Comparison of ENCODE assay signal across 21 mouse cellular contexts in the genomic region with DNA sequence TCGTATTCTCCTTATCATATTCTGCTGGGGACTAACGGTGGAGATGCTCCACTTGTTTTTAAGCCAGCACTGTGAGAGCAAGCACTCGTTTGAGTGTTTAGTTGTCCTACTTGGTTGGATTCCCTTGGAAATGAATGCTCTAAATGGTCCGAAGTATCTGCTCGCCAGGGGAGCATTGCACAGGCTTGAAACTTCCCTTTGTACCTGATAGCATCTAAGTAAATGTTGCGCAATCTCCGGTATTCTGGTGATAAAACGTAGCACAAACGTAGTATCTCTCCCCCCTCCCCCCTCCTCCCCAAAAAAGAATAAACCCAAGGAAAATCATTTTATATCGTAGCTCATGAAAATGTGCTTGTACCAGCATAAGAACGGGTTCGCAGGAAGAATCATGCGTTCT. TPM values are rescaled to one million over a fixed set of nuclear protein-coding genes. Genes with fewer than 3 reads are reported as not detected.
"Had no signal": no experiment of that assay in that cellular context is flagged by ENCODE, and none has a peak within 500 bp of the region (broad histone marks: within the 10 kb centered on the region; RNA-seq: fewer than 3 reads in every experiment).

No protein-coding gene starts in this region.

- H3K36me3 ChIP-seq: limb, embryonic 13.5 days; liver, embryonic 15.5 days; midbrain, embryonic 15.5 days; neural tube, embryonic 12.5 days had no signal

- H3K27ac ChIP-seq: layer of hippocampus, adult 2 months; limb, embryonic 13.5 days; liver, embryonic 15.5 days; neural tube, embryonic 12.5 days had no signal

- H3K9me3 ChIP-seq: limb, embryonic 13.5 days; liver, embryonic 15.5 days; midbrain, embryonic 15.5 days; neural tube, embryonic 12.5 days had no signal

- H3K4me1 ChIP-seq: limb, embryonic 13.5 days; liver, embryonic 15.5 days; megakaryocyte, embryonic 14.5 days; neural tube, embryonic 12.5 days had no signal

- H3K4me2 ChIP-seq: limb, embryonic 13.5 days; liver, embryonic 11.5 days; liver, embryonic 15.5 days; midbrain, embryonic 11.5 days; neural tube, embryonic 12.5 days had no signal

- H3K27me3 ChIP-seq: limb, embryonic 13.5 days; liver, embryonic 15.5 days; megakaryocyte, embryonic 14.5 days; midbrain, embryonic 15.5 days; neural tube, embryonic 12.5 days had no signal

- H3K4me3 ChIP-seq: limb, embryonic 13.5 days; liver, embryonic 15.5 days; megakaryocyte, embryonic 14.5 days; midbrain, embryonic 15.5 days; neural tube, embryonic 12.5 days had no signal

- DNase-seq: kidney, postnatal 10 days; kidney, postnatal 4 days; left cerebral cortex, postnatal 4 days; lung, adult 2 months; lung, postnatal 36 days; right cerebral cortex, postnatal 4 days; spleen, adult 18-20 months had no signal

- H3K9ac ChIP-seq: limb, embryonic 13.5 days; liver, embryonic 15.5 days; midbrain, embryonic 15.5 days; neural tube, embryonic 12.5 days had no signal

- ATAC-seq: lung, postnatal 0 days; midbrain, embryonic 15.5 days had no signal

RNA-seq across cellular contexts. Expression of a gene that starts 39.1 kb away (rescaled TPM):
- total RNA-seq: left cerebral cortex, postnatal 4 days; monocyte, adult 5-6 weeks; neutrophil, adult 5-6 weeks had no signal
- polyA plus RNA-seq: kidney, embryonic 14.5 days; limb, embryonic 13.5 days; liver, embryonic 11.5 days; liver, embryonic 15.5 days; lung, adult 2 months; lung, postnatal 0 days; midbrain, embryonic 11.5 days; neural tube, embryonic 12.5 days; stomach, embryonic 14.5 days; thymus, postnatal 0 days had no signal
